Mouse (Mus musculus): ENCODE measurements around the gene Dlec1. TPM values are rescaled to one million over a fixed set of nuclear protein-coding genes. Genes with fewer than 3 reads are reported as not detected.

The Dlec1 gene
- total and polyA plus RNA-seq, 3 experiments, result not detected

DNA sequence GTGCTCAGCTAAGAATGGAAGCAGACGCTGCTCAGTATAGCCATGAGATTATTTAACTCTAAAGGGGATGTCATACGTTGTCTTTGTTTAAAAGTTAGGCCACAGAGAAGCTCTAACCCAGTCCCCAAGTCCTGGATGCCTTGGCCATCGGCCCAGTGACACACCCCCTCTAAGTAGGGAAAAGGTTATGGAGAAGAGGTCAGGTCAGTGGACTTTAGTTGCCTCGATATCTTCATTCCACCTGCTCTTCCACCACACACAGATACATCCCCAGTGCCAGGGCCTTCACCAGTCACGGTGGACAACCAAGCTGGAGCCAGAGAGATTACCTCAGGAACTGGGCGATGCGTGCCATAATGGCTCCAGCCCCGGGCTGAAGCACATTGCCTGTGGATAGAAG, 53.1 kb downstream of the Dlec1 start:
- H3K4me1 ChIP-seq (ENCODE audit: insufficient read depth, low read depth, low read length), result no peaks in the 10 kb centered on the region
- peaks cover 91% of the 10 kb centered on the region for H3K9me3 ChIP-seq (replicated peaks)
- H3K36me3 ChIP-seq (replicated peaks), result no peaks in the 10 kb centered on the region
- H3K4me3 ChIP-seq (ENCODE audit: low read depth, low read length), result no peak overlapping the region
- TF ChIP-seq GATA1 (IDR thresholded peaks at IDR 0.05; ENCODE audit: borderline replicate concordance, low read length) (no peak), POLR2AphosphoS5 (IDR thresholded peaks at IDR 0.05; ENCODE audit: insufficient replicate concordance, low read depth, low read length) (no peak), TAL1 (conservative IDR thresholded peaks at IDR 0.05; ENCODE audit: low read depth, low read length) (no peak), CTCF (IDR thresholded peaks at IDR 0.05; ENCODE audit: low read depth, low read length) (no peak), GATA2 (IDR thresholded peaks at IDR 0.05; ENCODE audit: borderline replicate concordance, low read depth, low read length) (no peak)
- ATAC-seq (ENCODE audit: extremely low read depth, insufficient number of reproducible peaks, low FRiP score, poor library complexity, severe bottlenecking) (no peak), DNase-seq (ENCODE audit: low spot score) (no peak)
- no peaks in the 10 kb centered on the region for H3K27me3 ChIP-seq (ENCODE audit: insufficient read depth, low read length)

DNA sequence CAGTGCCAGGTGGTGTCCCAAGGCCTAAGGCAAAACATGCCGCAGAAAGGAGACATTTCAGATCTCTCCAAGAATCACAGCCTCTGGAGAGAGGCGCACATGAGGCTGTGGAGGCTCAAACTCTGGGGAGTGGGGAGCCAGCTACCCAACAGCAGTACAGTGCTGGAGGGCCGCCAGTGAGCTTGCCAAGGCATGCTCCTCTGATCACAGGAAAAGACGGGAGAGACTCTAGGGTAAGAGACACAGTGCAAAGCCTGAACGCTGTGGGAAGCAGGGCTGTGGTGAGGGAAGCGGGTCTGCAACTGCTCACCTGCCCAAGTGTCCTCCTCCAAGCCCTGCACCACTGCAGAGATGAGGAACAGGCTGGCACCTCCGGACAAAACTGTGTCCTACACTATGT, 53.5 kb downstream of the Dlec1 start:
- peaks cover 89% of the 10 kb centered on the region for H3K9me3 ChIP-seq (replicated peaks)
- no peak overlapping the region; the same call in 1 of the 2 replicates for H3K4me3 ChIP-seq (ENCODE audit: low read depth, low read length)
- DNase-seq (ENCODE audit: low spot score), result no peak
- no peak for ATAC-seq (ENCODE audit: extremely low read depth, insufficient number of reproducible peaks, low FRiP score, poor library complexity, severe bottlenecking)
- no peaks in the 10 kb centered on the region for H3K27me3 ChIP-seq (ENCODE audit: insufficient read depth, low read length)
- no peaks in the 10 kb centered on the region for H3K4me1 ChIP-seq (ENCODE audit: insufficient read depth, low read depth, low read length)
- no peak for TF ChIP-seq POLR2AphosphoS5 (IDR thresholded peaks at IDR 0.05; ENCODE audit: insufficient replicate concordance, low read depth, low read length)
- no peak for TF ChIP-seq GATA2 (IDR thresholded peaks at IDR 0.05; ENCODE audit: borderline replicate concordance, low read depth, low read length)
- TF ChIP-seq TAL1 (conservative IDR thresholded peaks at IDR 0.05; ENCODE audit: low read depth, low read length), result no peak
- TF ChIP-seq CTCF (IDR thresholded peaks at IDR 0.05; ENCODE audit: low read depth, low read length), result no peak
- no peak for TF ChIP-seq GATA1 (IDR thresholded peaks at IDR 0.05; ENCODE audit: borderline replicate concordance, low read length)
- no peaks in the 10 kb centered on the region for H3K36me3 ChIP-seq (replicated peaks)

DNA sequence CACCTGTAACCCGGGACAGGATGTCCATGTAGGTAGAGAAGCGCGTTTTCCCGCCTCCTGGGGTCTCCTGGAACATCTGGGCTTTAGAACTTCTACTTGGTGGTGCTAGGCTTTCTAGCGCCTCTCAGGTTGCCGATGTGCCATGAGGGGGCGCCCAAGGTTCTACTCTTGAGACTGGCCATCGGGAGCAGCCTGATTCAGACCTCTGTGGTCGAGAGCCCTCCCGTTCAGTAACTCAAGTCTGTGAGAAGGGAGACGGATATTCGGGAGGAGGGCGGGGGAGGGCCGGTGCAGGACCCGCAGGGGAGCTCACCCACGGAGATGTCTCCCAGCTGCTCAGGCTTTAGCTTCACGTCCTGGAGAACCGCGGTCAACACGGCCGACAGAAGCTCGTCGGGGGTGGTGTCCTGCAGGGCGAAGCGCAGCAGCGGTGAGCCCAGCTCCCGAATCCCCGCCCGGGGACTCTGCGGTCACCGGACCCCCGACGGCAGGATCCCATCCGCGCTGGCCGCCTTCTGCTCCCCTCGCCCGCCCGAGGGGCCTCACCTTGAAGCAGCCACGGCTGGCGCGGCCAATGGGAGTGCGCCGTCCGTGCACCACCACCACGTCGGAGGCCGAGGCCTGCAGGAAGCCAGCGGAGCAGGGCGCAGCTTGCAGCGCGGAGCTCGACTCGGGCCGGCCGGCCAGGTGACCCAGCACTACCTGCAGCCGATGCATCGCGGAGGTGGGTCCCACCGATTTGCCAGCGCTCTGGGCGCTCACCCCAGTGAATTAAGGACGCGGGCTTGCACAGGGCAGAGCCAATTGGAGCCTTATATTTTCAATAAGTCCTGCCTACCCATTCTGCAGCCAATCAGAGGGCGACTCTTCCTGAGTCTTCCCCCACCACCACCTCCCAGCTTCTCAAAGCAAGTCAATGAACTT, 54.3 kb downstream of the Dlec1 start, which contains the start of gene Acaa1b:
Gene Acaa1b (minus strand): TSS at position 816 of the 924 bp plus-strand sequence.
- TF ChIP-seq CTCF (IDR thresholded peaks at IDR 0.05; ENCODE audit: low read depth, low read length), result no peak
- H3K36me3 ChIP-seq (replicated peaks), result no peaks in the 10 kb centered on the region
- H3K4me3 ChIP-seq (ENCODE audit: low read depth, low read length), result no peak within 1 kb of the TSS; the same call in 1 of the 2 replicates
- no peaks in the 10 kb centered on the region for H3K4me1 ChIP-seq (ENCODE audit: insufficient read depth, low read depth, low read length)
- H3K27me3 ChIP-seq (ENCODE audit: insufficient read depth, low read length), result no peaks in the 10 kb centered on the region
- no peak for DNase-seq (ENCODE audit: low spot score)
- no peak for ATAC-seq (ENCODE audit: extremely low read depth, insufficient number of reproducible peaks, low FRiP score, poor library complexity, severe bottlenecking)
- H3K9me3 ChIP-seq (replicated peaks), result peaks cover 87% of the 10 kb centered on the region

DNA sequence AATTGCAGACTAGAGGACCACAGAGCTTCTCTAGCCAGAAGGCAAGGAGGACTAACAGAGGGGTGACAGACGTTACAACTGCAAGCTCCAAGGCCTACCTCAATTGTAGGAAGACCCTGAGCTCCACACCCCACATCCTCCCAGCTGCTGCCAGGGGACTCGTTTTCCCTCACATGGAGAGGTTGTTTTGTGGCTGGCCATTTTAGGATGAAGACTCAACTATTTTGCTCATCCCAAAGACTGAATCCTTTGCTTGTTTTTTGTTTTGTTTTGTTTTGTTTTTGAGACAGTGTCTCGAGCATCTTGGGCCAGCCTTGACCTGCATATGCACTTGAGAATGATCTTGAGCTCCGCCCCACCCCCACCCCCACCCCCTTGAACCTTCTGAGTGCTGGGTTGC, 56.6 kb downstream of the Dlec1 start, which contains the start of gene Gm47289:
Gene Gm47289 (plus strand): TSS at position 301 of the 400 bp plus-strand sequence.
- Histone ChIP-seq H3K4me1 (ENCODE audit: insufficient read depth, low read depth, low read length) (no peaks in the 10 kb centered on the region), H3K9me3 (replicated peaks) (peaks cover 75% of the 10 kb centered on the region), H3K4me3 (ENCODE audit: low read depth, low read length) (no peak within 1 kb of the TSS), H3K27me3 (ENCODE audit: insufficient read depth, low read length) (no peaks in the 10 kb centered on the region), H3K36me3 (replicated peaks) (no peaks in the 10 kb centered on the region)
- no peak for ATAC-seq (ENCODE audit: extremely low read depth, insufficient number of reproducible peaks, low FRiP score, poor library complexity, severe bottlenecking)
- DNase-seq (ENCODE audit: low spot score), result no peak
- TF ChIP-seq GATA1 (IDR thresholded peaks at IDR 0.05; ENCODE audit: borderline replicate concordance, low read length) (no peak), GATA2 (IDR thresholded peaks at IDR 0.05; ENCODE audit: borderline replicate concordance, low read depth, low read length) (no peak), TAL1 (conservative IDR thresholded peaks at IDR 0.05; ENCODE audit: low read depth, low read length) (no peak), POLR2AphosphoS5 (IDR thresholded peaks at IDR 0.05; ENCODE audit: insufficient replicate concordance, low read depth, low read length) (no peak), CTCF (IDR thresholded peaks at IDR 0.05; ENCODE audit: low read depth, low read length) (no peak)

DNA sequence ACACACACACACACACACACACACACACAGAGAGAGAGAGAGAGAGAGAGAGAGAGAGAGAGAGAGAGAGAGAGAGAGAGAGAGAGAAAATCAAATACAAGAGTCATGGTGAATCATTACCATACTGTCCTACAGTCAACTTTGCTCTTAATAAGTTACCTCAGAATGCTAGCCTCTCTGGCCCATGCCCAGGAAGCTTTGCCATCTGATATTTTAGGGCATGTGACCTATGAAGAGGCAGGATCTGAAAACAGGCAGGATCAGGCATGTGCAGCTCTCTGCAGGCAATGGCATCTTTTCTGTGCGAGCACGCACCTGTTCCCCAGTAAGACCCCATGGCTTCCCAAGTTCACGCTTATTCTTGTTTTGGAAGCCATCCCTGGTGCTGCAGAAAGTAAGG, 58.4 kb downstream of the Dlec1 start:
- no peak for TF ChIP-seq GATA1 (IDR thresholded peaks at IDR 0.05; ENCODE audit: borderline replicate concordance, low read length)
- TF ChIP-seq POLR2AphosphoS5 (IDR thresholded peaks at IDR 0.05; ENCODE audit: insufficient replicate concordance, low read depth, low read length), result no peak
- no peak for TF ChIP-seq GATA2 (IDR thresholded peaks at IDR 0.05; ENCODE audit: borderline replicate concordance, low read depth, low read length)
- TF ChIP-seq TAL1 (conservative IDR thresholded peaks at IDR 0.05; ENCODE audit: low read depth, low read length), result no peak
- no peak for TF ChIP-seq CTCF (IDR thresholded peaks at IDR 0.05; ENCODE audit: low read depth, low read length)
- no peaks in the 10 kb centered on the region for H3K36me3 ChIP-seq (replicated peaks)
- ATAC-seq (ENCODE audit: extremely low read depth, insufficient number of reproducible peaks, low FRiP score, poor library complexity, severe bottlenecking) (no peak), DNase-seq (ENCODE audit: low spot score) (no peak)
- H3K27me3 ChIP-seq (ENCODE audit: insufficient read depth, low read length), result no peaks in the 10 kb centered on the region
- H3K4me3 ChIP-seq (ENCODE audit: low read depth, low read length), result no peak overlapping the region
- H3K9me3 ChIP-seq (replicated peaks), result peaks cover 71% of the 10 kb centered on the region
- no peaks in the 10 kb centered on the region for H3K4me1 ChIP-seq (ENCODE audit: insufficient read depth, low read depth, low read length)

GRCm38 (mm10) chr9:119164743-119165142, 62.5 kb downstream of the Dlec1 start:
- Histone ChIP-seq H3K36me3 (replicated peaks) (no peaks in the 10 kb centered on the region), H3K4me1 (ENCODE audit: insufficient read depth, low read depth, low read length) (no peaks in the 10 kb centered on the region), H3K4me3 (ENCODE audit: low read depth, low read length) (no peak overlapping the region), H3K27me3 (ENCODE audit: insufficient read depth, low read length) (no peaks in the 10 kb centered on the region), H3K9me3 (replicated peaks) (peaks cover 71% of the 10 kb centered on the region)
- no peak for TF ChIP-seq TAL1 (conservative IDR thresholded peaks at IDR 0.05; ENCODE audit: low read depth, low read length)
- TF ChIP-seq CTCF (IDR thresholded peaks at IDR 0.05; ENCODE audit: low read depth, low read length), result no peak
- TF ChIP-seq GATA2 (IDR thresholded peaks at IDR 0.05; ENCODE audit: borderline replicate concordance, low read depth, low read length), result no peak
- no peak for TF ChIP-seq GATA1 (IDR thresholded peaks at IDR 0.05; ENCODE audit: borderline replicate concordance, low read length)
- no peak for TF ChIP-seq POLR2AphosphoS5 (IDR thresholded peaks at IDR 0.05; ENCODE audit: insufficient replicate concordance, low read depth, low read length)
- no peak for DNase-seq (ENCODE audit: low spot score)
- no peak for ATAC-seq (ENCODE audit: extremely low read depth, insufficient number of reproducible peaks, low FRiP score, poor library complexity, severe bottlenecking)

Measured in G1E (cell line).